Mouse (Mus musculus) embryonic facial prominence, embryonic 13.5 days (tissue): ENCODE measurements around the gene Myoz1. TPM values are rescaled to one million over a fixed set of nuclear protein-coding genes. Genes with fewer than 3 reads are reported as not detected.
A peak's percentile ranks its signal among the peaks of the same experiment; 100 is the strongest.
"Not testable (repeated sequence)": the region's sequence is repeated elsewhere in the genome, so short reads cannot be mapped to it uniquely, and the experiment has no call there.

ENCODE experiments used
- ATAC-seq: fragments of 200-750 bp; cut with Nextera tagmentation; 2 replicates; pipeline ENCODE4 v1.8.0; 2017; ENCODE audit warnings: low read depth; ENCODE audit not compliant: insufficient number of reproducible peaks, insufficient read depth, low FRiP score, low TSS enrichment
- H3K27ac ChIP-seq: fragments of 300-500 bp; sonication (generic); 2 replicates; pipeline ENCODE4 v1.5.1; 2015; ENCODE audit warnings: moderate library complexity, mild to moderate bottlenecking, inconsistent platforms
- H3K27me3 ChIP-seq: fragments of 300-500 bp; sonication (generic); 2 replicates; pipeline ENCODE4 v1.6.1; 2015; ENCODE audit warnings: mild to moderate bottlenecking, inconsistent platforms
- H3K36me3 ChIP-seq: fragments of 300-500 bp; sonication (generic); 2 replicates; pipeline ENCODE4 v1.6.1; 2015; ENCODE audit warnings: mild to moderate bottlenecking, inconsistent platforms
- H3K4me1 ChIP-seq: fragments of 300-500 bp; sonication (generic); 2 replicates; pipeline ENCODE4 v1.6.1; 2015; ENCODE audit warnings: inconsistent platforms
- H3K4me2 ChIP-seq: fragments of 300-500 bp; sonication (generic); 2 replicates; pipeline ENCODE4 v1.6.1; 2015; ENCODE audit warnings: moderate library complexity, mild to moderate bottlenecking, inconsistent platforms
- H3K4me3 ChIP-seq: fragments of 300-500 bp; sonication (generic); 2 replicates; pipeline ENCODE4 v1.5.1; 2015; ENCODE audit warnings: mild to moderate bottlenecking, inconsistent platforms
- H3K9ac ChIP-seq: fragments of 300-500 bp; sonication (generic); 2 replicates; pipeline ENCODE4 v1.6.1; 2015; ENCODE audit warnings: mild to moderate bottlenecking, inconsistent platforms
- H3K9me3 ChIP-seq: fragments of 300-500 bp; sonication (generic); 2 replicates; pipeline ENCODE4 v1.6.1; 2016; ENCODE audit warnings: inconsistent platforms
- WGBS: fragments of 180-500 bp; shearing (Covaris S2); methylation state at CpG from one replicate; pipeline ENCODE4 v1.1.7; 2015; ENCODE audit warnings: mixed read lengths; 5-methylcytosine and 5-hydroxymethylcytosine counted together
- polyA plus RNA-seq: library from polyadenylated mRNA; unstranded; fragments of >200 nt; fragmentation: Nextera tagmentation; extraction: Ambion mirVana; gene quantifications from 2 replicates; pipeline ENCODE4 v1.2.1, GENCODE M21; 2015

The Myoz1 gene
- polyA plus RNA-seq = 0.47 and 0.62 TPM in 2 replicates

DNA sequence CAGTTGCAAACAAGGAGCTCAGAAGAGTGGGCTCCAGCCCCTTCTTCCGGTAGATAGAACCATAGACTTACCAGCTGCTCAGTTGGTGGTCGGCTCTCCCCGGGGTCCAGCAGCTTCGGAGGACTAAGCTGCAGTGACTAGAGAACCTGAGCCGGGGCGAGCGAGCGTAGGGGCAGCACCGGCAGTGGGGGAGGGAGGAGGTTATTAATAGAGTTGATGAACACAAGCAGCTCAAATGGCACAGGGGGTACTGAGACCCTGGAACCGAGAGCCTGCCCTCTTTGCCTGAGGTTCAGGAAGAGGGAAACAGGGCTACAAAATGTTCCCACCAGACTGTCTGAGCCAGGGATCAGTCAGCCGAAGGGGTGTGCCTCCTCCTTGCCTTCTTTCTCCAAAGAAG lies at the start of gene Myoz1:
Gene Myoz1, minus strand, starts transcription at position 180 of the 400 bp plus-strand sequence.
- Histone ChIP-seq H3K9me3 (no peaks in the 10 kb centered on the region), H3K4me3 (no peak within 1 kb of the TSS), H3K4me1 (0 out of 2 replicates have a peak, but pooled peaks cover 6% of the 10 kb centered on the region), H3K36me3 (no peaks in the 10 kb centered on the region), H3K27me3 (no peaks in the 10 kb centered on the region), H3K27ac (no peak within 1 kb of the TSS), H3K9ac (no peak within 1 kb of the TSS), H3K4me2 (no peak within 1 kb of the TSS)
- 36% methylated on average over 11 of the region's 11 CpGs for WGBS
- ATAC-seq = no peak

DNA sequence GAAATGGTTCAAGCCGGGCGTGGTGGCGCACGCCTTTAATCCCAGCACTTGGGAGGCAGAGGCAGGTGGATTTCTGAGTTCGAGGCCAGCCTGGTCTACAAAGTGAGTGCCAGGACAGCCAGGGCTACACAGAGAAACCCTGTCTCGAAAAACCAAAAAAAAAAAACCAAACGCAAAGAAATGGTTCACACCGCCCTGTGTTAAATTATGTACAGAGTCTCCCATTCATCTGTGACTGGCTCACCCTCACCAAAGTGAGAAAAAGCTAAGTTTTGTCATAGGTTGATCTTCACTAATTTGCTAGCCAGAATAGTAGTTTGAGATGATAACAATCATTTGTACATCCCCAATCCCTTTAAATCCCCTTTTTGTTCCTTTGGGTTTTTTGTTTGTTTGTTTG lies 47.1 kb upstream of the Myoz1 start:
- Histone ChIP-seq H3K4me3 (peak overlapping the region; percentile 81), H3K4me2 (peak overlapping the region; percentile 65), H3K36me3 (peaks cover 14% of the 10 kb centered on the region), H3K4me1 (peaks cover 39% of the 10 kb centered on the region), H3K9ac (peak overlapping the region; percentile 86), H3K27ac (peak overlapping the region; percentile 87)
- 5% methylated on average over 8 of the region's 8 CpGs for WGBS
- not testable (repeated sequence) for H3K9me3 ChIP-seq, ATAC-seq, H3K27me3 ChIP-seq

DNA sequence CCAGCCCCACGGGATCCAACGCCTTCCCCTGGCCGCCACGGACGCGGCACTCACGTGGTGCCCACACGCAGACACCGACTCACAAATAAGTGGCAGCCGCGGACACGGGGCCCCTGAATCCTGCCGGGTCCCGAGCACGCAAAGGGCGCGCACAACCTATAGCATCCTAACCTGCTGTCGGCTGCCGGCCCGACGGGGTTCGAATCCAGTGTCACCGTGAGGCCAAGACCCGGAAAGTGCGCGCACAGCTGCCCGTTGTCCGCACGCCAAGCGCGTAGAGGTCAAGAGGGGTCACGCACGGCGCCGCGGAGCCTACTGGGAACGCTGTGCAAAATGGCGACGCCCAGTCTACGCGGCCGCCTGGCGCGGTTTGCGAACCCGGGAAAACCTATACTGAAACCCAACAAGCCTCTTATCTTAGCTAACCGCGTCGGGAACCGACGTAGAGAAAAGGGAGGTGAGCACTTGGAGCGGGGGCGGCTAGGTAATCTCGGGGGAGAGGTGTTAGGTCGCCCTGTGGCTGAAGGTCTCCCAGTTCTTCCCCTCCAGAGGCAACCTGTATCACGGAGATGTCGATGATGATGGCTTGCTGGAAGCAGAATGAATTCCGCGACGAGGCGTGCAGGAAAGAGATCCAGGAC lies 46.5 kb upstream of the Myoz1 start, which contains the start of gene Chchd1:
Gene Chchd1, plus strand, starts transcription at position 266 of the 641 bp plus-strand sequence.
- under 1% methylated on average over 61 of the region's 61 CpGs for WGBS
- Histone ChIP-seq H3K27me3 (no peaks in the 10 kb centered on the region), H3K36me3 (peaks cover 20% of the 10 kb centered on the region), H3K9ac (peak within 1 kb of the TSS; percentile 86), H3K9me3 (no peaks in the 10 kb centered on the region), H3K4me1 (peaks cover 43% of the 10 kb centered on the region), H3K27ac (peak within 1 kb of the TSS; percentile 87), H3K4me3 (peak within 1 kb of the TSS; percentile 81), H3K4me2 (peak within 1 kb of the TSS; percentile 65)
- ATAC-seq = 0 out of 2 replicates have a peak, but pooled peaks have one; percentile 49

DNA sequence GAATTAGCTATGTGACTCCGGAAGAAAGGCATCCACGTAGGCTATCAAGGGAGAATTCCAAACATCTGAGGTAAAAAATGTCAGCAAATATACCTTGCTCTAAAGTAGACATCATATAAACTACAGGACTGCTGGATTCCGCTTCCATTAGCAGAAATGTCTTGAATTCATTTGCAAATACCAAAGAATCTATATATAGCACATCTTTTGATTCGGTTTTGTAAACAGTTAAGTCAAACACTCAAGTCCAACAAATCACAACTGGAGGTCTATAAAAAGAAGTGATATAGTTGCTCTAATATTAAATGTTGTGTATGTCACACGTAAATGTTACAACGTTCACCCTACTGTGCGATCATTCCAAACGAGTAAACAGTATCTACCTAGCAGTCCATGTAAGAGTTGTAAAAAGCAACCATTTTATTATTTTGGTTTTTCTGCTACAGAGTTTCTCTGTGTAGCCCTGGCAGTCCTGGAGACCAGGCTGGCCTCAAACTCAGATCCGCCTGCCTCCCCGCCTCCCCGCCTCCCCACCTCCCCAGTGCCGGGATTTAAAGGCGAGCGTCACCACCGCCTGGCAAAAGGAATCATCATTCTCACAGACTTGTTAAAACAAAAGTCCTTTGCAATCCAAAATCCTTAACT lies 45.9 kb upstream of the Myoz1 start:
- Histone ChIP-seq H3K27ac (peak overlapping the region; percentile 87), H3K36me3 (peaks cover 20% of the 10 kb centered on the region), H3K4me2 (peak overlapping the region; percentile 65), H3K4me3 (peak overlapping the region; percentile 81), H3K4me1 (peaks cover 48% of the 10 kb centered on the region), H3K9me3 (no peaks in the 10 kb centered on the region), H3K27me3 (no peaks in the 10 kb centered on the region), H3K9ac (peak overlapping the region; percentile 86)
- no peak for ATAC-seq
- WGBS = 10% methylated on average over 15 of the region's 15 CpGs

DNA sequence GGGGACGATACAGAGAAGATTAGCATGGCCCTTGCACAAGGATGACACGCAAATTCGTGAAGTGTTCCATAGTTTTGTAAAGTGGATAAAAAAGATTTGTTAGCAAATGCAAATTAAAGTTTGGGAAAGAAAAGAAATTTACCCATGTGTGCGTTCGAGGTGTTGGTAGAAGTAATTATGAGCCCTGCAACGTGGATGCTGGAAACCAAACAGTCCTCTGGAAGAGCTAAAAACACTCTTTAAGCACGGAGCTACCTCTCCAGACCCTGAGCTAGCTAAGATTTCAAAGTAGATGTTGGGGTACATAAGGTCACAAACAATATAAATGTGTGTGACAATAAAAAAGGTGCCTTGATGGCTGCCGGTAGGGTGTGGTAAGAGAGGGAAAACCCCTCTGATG lies 45.2 kb upstream of the Myoz1 start:
- Histone ChIP-seq H3K9ac (peak overlapping the region; percentile 86), H3K9me3 (no peaks in the 10 kb centered on the region), H3K27ac (no peak overlapping the region), H3K36me3 (peaks cover 20% of the 10 kb centered on the region), H3K27me3 (no peaks in the 10 kb centered on the region), H3K4me3 (peak overlapping the region; percentile 81), H3K4me2 (peak overlapping the region; percentile 65), H3K4me1 (peaks cover 55% of the 10 kb centered on the region)
- ATAC-seq = no peak
- 82% methylated on average over 8 of the region's 8 CpGs for WGBS

DNA sequence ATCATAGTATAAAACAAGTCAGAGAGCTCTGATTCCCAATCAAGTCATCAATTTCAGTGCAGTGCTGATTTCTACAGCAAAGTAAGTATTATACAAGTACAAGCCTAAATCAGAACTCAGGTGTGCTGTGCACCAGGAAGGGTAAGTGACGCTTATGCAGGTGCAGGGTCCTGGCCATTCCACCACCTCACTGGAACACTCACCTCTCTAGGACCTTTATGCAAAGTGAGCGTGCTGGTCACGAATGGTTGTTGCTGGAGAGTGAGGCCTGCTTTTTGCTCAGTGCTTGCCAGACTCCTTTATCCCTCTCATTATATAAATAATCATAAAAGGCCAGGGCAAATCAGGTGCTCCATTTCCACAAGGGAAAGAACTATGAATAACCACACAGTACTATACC lies 44.0 kb upstream of the Myoz1 start:
- no peak overlapping the region for H3K9ac ChIP-seq
- no peak overlapping the region for H3K4me2 ChIP-seq
- H3K4me3 ChIP-seq = no peak overlapping the region
- peaks cover 63% of the 10 kb centered on the region for H3K4me1 ChIP-seq
- peaks cover 19% of the 10 kb centered on the region for H3K36me3 ChIP-seq
- 89% methylated on average over 3 of the region's 3 CpGs for WGBS
- no peak overlapping the region for H3K27ac ChIP-seq
- H3K27me3 ChIP-seq = no peaks in the 10 kb centered on the region
- no peaks in the 10 kb centered on the region for H3K9me3 ChIP-seq
- no peak for ATAC-seq

DNA sequence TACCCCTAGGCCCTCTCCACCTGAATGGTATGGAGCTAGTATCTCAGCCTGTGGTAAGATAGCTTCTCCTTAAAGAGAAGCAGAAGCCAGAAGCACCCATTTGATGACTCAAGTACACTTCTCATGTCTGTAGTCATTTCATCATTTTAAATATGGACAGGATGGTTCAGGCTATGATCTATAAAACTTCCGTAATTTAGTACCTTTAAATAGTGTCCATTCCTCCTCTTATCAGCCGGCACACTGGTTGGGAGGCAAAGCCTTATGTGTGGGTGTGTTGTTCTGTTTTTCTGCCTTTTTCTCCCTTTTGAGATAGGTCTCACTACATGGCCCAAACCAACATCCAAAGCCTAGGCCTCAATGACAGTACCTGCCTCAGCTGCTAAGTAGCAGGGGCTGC lies 42.2 kb upstream of the Myoz1 start:
- H3K9me3 ChIP-seq = no peaks in the 10 kb centered on the region
- no peaks in the 10 kb centered on the region for H3K27me3 ChIP-seq
- no peak overlapping the region for H3K4me3 ChIP-seq
- peaks cover 20% of the 10 kb centered on the region for H3K36me3 ChIP-seq
- H3K27ac ChIP-seq = no peak overlapping the region
- WGBS = 88% methylated on average over 2 of the region's 2 CpGs
- H3K4me1 ChIP-seq = peaks cover 63% of the 10 kb centered on the region
- H3K4me2 ChIP-seq = no peak overlapping the region
- no peak for ATAC-seq
- H3K9ac ChIP-seq = peak overlapping the region; percentile 28; the same call in 1 of the 2 replicates

DNA sequence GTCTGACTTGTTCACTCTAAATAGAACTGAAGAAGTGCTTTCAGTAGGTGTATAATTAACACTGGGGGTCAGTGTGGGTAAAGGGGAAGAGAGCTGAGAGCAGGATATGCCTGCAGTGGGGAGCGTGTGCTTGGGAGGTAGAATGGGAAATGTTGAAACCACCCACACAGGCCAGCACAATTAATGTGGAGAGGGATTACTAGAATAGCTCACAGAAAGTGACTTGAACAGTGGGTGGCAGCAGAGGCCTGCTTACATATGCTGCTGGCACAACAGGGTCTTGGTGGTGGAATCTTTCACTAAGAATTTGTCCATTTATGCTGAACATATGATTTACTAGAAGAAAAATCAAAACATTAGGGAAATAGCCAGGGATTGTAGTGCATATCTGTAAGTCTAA lies 40.6 kb upstream of the Myoz1 start:
- no peaks in the 10 kb centered on the region for H3K9me3 ChIP-seq
- ATAC-seq = no peak
- WGBS = 22% methylated on average over 1 of the region's 1 CpGs
- H3K4me3 ChIP-seq = peak overlapping the region; percentile 87
- H3K27me3 ChIP-seq = no peaks in the 10 kb centered on the region
- H3K4me1 ChIP-seq = peaks cover 59% of the 10 kb centered on the region
- H3K4me2 ChIP-seq = peak overlapping the region; percentile 75
- H3K9ac ChIP-seq = peak overlapping the region; percentile 94; the same call in 1 of the 2 replicates
- H3K27ac ChIP-seq = no peak overlapping the region
- peaks cover 36% of the 10 kb centered on the region for H3K36me3 ChIP-seq

DNA sequence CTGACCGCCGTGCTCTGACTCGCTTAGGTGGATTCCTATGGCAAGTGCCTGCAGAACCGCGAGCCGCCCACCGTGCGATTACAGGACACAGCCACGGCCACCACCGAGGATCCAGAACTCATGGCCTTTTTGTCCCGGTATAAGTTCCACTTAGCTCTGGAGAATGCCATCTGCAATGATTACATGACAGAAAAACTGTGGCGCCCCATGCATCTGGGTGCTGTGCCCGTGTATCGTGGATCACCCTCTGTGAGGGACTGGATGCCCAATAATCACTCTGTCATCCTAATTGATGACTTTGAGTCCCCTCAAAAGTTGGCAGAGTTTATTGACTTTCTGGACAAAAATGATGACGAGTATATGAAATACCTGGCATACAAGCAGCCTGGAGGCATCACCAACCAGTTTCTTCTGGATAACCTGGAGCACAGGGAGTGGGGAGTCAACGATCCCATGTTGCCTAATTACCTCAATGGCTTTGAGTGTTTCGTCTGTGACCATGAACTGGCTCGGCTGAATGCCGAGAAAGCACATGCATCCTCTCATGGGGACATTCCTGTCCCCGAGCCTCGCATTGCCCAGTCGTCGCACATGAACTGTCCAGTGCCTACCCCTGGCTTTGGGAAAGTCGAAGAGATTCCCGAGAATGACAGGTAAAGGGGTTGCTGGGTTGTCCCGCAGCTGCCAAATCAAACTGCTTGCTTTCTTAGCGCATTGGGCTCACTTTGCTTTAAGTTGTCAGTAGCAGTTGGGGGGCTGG lies 39.6 kb upstream of the Myoz1 start:
- Histone ChIP-seq H3K27ac (peak overlapping the region; percentile 97), H3K9me3 (no peaks in the 10 kb centered on the region), H3K4me1 (peaks cover 50% of the 10 kb centered on the region), H3K27me3 (no peaks in the 10 kb centered on the region), H3K4me2 (peak overlapping the region; percentile 75), H3K9ac (peak overlapping the region; percentile 94), H3K36me3 (peaks cover 46% of the 10 kb centered on the region), H3K4me3 (peak overlapping the region; percentile 87)
- no peak for ATAC-seq
- 14% methylated on average over 27 of the region's 27 CpGs for WGBS

DNA sequence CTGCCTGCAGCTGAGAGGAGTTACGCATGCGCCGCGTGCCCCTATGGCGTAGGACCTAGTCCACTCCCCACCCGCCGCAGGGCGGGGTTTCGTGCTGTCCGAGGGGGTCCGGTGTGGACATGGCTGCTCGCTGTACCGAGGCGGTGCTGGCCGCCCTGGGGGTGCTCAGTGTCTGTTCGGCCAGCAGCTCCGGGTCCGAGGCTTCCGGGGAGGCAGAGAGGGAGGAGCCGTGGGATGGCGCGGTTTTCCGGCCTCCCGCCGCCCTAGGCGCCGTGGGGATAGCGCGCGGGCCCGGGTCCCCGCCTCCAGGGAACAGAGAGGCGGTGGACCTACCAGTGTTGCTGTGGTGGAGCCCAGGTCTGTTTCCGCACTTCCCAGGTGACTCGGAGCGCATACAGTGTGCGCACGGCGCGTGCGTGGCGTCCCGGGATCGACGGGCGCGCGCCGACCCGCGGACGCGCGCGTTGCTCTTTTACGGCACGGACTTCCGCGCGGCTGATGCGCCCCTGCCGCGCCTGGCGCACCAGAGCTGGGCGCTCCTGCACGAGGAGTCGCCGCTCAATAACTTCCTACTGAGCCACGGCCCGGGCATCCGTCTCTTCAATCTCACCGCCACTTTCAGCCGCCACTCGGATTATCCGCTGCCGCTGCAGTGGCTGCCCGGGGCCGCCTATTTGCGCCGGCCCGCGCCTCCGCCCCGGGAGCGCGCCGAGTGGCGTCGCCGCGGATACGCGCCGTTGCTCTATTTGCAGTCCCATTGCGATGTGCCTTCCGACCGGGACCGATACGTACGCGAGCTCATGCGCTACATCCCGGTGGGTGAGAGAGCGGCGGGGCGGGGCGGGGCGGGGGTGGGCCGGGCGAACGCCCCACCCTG lies 38.8 kb upstream of the Myoz1 start, which contains the start of gene Fut11:
Gene Fut11, plus strand, starts transcription at position 85 of the 877 bp plus-strand sequence.
- peaks cover 44% of the 10 kb centered on the region for H3K4me1 ChIP-seq
- H3K27me3 ChIP-seq = no peaks in the 10 kb centered on the region
- no peaks in the 10 kb centered on the region for H3K9me3 ChIP-seq
- peak; percentile 87 for ATAC-seq
- WGBS = under 1% methylated on average over 111 of the region's 111 CpGs
- peaks cover 52% of the 10 kb centered on the region for H3K36me3 ChIP-seq
- peak within 1 kb of the TSS; percentile 94 for H3K9ac ChIP-seq
- peak within 1 kb of the TSS; percentile 87 for H3K4me3 ChIP-seq
- H3K27ac ChIP-seq = peak within 1 kb of the TSS; percentile 97
- peak within 1 kb of the TSS; percentile 75 for H3K4me2 ChIP-seq
